ENCODE assay signal across 21 mouse cellular contexts in genomic region chr5:137713454-137713853, GRCm38 (mm10). TPM values are rescaled to one million over a fixed set of nuclear protein-coding genes. Genes with fewer than 3 reads are reported as not detected.
DNase-seq lines count a peak whose midpoint lies in the region; ATAC-seq and TF ChIP-seq lines count a peak whose summit lies in the region.
"Had no signal": no experiment of that assay in that cellular context is flagged by ENCODE, and none has a peak within 500 bp of the region (broad histone marks: within the 10 kb centered on the region; RNA-seq: fewer than 3 reads in every experiment).

No protein-coding gene starts in this region.

- WGBS in stomach, embryonic 15.5 days = 71% methylated on average over 5 of the region's 5 CpGs
- 69% methylated on average over 5 of the region's 5 CpGs for WGBS in stomach, embryonic 16.5 days
- 54% methylated on average over 5 of the region's 5 CpGs for WGBS in stomach, postnatal 0 days
- WGBS in midbrain, embryonic 14.5 days = 81% methylated on average over 5 of the region's 5 CpGs
- WGBS in hindbrain, embryonic 12.5 days = 89% methylated on average over 5 of the region's 5 CpGs

- H3K4me3 ChIP-seq in stomach, embryonic 15.5 days (replicated peaks) = no peak overlapping the region
- no peak overlapping the region for H3K4me3 ChIP-seq in stomach, embryonic 16.5 days (replicated peaks; ENCODE audit: low read length)
- no peak overlapping the region for H3K4me3 ChIP-seq in stomach, postnatal 0 days (ENCODE audit: low read depth, low read length)
- H3K4me3 ChIP-seq in midbrain, embryonic 14.5 days (replicated peaks; ENCODE audit: low read depth, low read length) = no peak overlapping the region
- H3K4me3 ChIP-seq in hindbrain, embryonic 12.5 days = no peak overlapping the region

- no peaks in the 10 kb centered on the region for H3K27me3 ChIP-seq in stomach, embryonic 15.5 days (replicated peaks)
- H3K27me3 ChIP-seq in stomach, embryonic 16.5 days (ENCODE audit: control insufficient read depth, insufficient read depth, low read length) = no peaks in the 10 kb centered on the region
- H3K27me3 ChIP-seq in stomach, postnatal 0 days (ENCODE audit: control insufficient read depth, insufficient read depth, low read length) = no peaks in the 10 kb centered on the region
- no peaks in the 10 kb centered on the region for H3K27me3 ChIP-seq in midbrain, embryonic 14.5 days (ENCODE audit: control insufficient read depth, insufficient read depth, low read length)
- no peaks in the 10 kb centered on the region for H3K27me3 ChIP-seq in hindbrain, embryonic 12.5 days
- H3K27me3 ChIP-seq: CH12.LX, Patski had no signal

- H3K27ac ChIP-seq in stomach, embryonic 15.5 days = 0 out of 2 replicates have a peak overlapping the region, but pooled peaks have one; percentile 28
- peak overlapping the region; percentile 82 for H3K27ac ChIP-seq in stomach, embryonic 16.5 days (ENCODE audit: low read length)
- peak overlapping the region; percentile 78 for H3K27ac ChIP-seq in stomach, postnatal 0 days (replicated peaks)
- H3K27ac ChIP-seq in midbrain, embryonic 14.5 days (replicated peaks; ENCODE audit: low read depth, low read length) = no peak overlapping the region
- H3K27ac ChIP-seq in hindbrain, embryonic 12.5 days = no peak overlapping the region

- peak; percentile 88 for TF ChIP-seq EP300 in stomach, postnatal 0 days (optimal IDR thresholded peaks at IDR 0.05)

- H3K36me3 ChIP-seq in stomach, embryonic 15.5 days = no peaks in the 10 kb centered on the region
- H3K36me3 ChIP-seq in stomach, embryonic 16.5 days (ENCODE audit: control insufficient read depth, insufficient read depth, low read length) = no peaks in the 10 kb centered on the region
- H3K36me3 ChIP-seq in stomach, postnatal 0 days (ENCODE audit: control insufficient read depth, insufficient read depth, low read length) = no peaks in the 10 kb centered on the region
- no peaks in the 10 kb centered on the region for H3K36me3 ChIP-seq in midbrain, embryonic 14.5 days (ENCODE audit: control insufficient read depth, insufficient read depth, low read length)
- H3K36me3 ChIP-seq in hindbrain, embryonic 12.5 days = no peaks in the 10 kb centered on the region
- H3K36me3 ChIP-seq: G1E had no signal

- H3K4me1 ChIP-seq in stomach, embryonic 15.5 days = no peaks in the 10 kb centered on the region; the same call in 1 of the 2 replicates
- H3K4me1 ChIP-seq in stomach, embryonic 16.5 days (ENCODE audit: control insufficient read depth, insufficient read depth, low read length) = no peaks in the 10 kb centered on the region
- no peaks in the 10 kb centered on the region for H3K4me1 ChIP-seq in stomach, postnatal 0 days (replicated peaks; ENCODE audit: control insufficient read depth, insufficient read depth)
- no peaks in the 10 kb centered on the region for H3K4me1 ChIP-seq in midbrain, embryonic 14.5 days (ENCODE audit: control insufficient read depth, insufficient read depth, low read length)
- no peaks in the 10 kb centered on the region for H3K4me1 ChIP-seq in hindbrain, embryonic 12.5 days

- H3K9me3 ChIP-seq in stomach, embryonic 15.5 days = no peaks in the 10 kb centered on the region
- no peaks in the 10 kb centered on the region for H3K9me3 ChIP-seq in stomach, embryonic 16.5 days (replicated peaks; ENCODE audit: control insufficient read depth, low read length)
- H3K9me3 ChIP-seq in stomach, postnatal 0 days (ENCODE audit: control insufficient read depth, low read length) = no peaks in the 10 kb centered on the region
- no peaks in the 10 kb centered on the region for H3K9me3 ChIP-seq in midbrain, embryonic 14.5 days (ENCODE audit: control insufficient read depth, low read length)
- no peaks in the 10 kb centered on the region for H3K9me3 ChIP-seq in hindbrain, embryonic 12.5 days (replicated peaks)
- H3K9me3 ChIP-seq: G1E had no signal

- TF ChIP-seq CTCF in stomach, postnatal 0 days (IDR thresholded peaks at IDR 0.05; ENCODE audit: low read depth) = no peak

- no peak overlapping the region for H3K4me2 ChIP-seq in stomach, embryonic 15.5 days
- no peak overlapping the region for H3K4me2 ChIP-seq in stomach, embryonic 16.5 days (ENCODE audit: low read depth, low read length)
- no peak overlapping the region for H3K4me2 ChIP-seq in stomach, postnatal 0 days (replicated peaks; ENCODE audit: low read depth)
- no peak overlapping the region for H3K4me2 ChIP-seq in midbrain, embryonic 14.5 days (ENCODE audit: low read length)
- no peak overlapping the region for H3K4me2 ChIP-seq in hindbrain, embryonic 12.5 days (replicated peaks)

- DNase-seq in stomach, postnatal 0 days (ENCODE audit: low spot score) = no peak
- no peak for DNase-seq in midbrain, embryonic 14.5 days
- no peak for DNase-seq in heart, adult 11 months
- DNase-seq: adrenal gland, adult 2 months; adrenal gland, adult 8-10 months; adrenal gland, postnatal 10 days; adrenal gland, postnatal 14 days; adrenal gland, postnatal 25 days; adrenal gland, postnatal 36 days; B cell, adult 2 months; cerebellum, adult 11 months; cerebellum, adult 11-12 months; cerebellum, adult 18-20 months had no signal

- H3K9ac ChIP-seq in stomach, embryonic 15.5 days = no peak overlapping the region
- no peak overlapping the region for H3K9ac ChIP-seq in stomach, embryonic 16.5 days (ENCODE audit: low read length)
- no peak overlapping the region for H3K9ac ChIP-seq in stomach, postnatal 0 days (ENCODE audit: low read length)
- no peak overlapping the region for H3K9ac ChIP-seq in midbrain, embryonic 14.5 days (replicated peaks; ENCODE audit: low read length)
- H3K9ac ChIP-seq in hindbrain, embryonic 12.5 days = no peak overlapping the region

- no peak for ATAC-seq in stomach, embryonic 15.5 days (ENCODE audit: insufficient read depth, low FRiP score, low read depth)
- no peak for ATAC-seq in stomach, embryonic 16.5 days (ENCODE audit: insufficient read depth, low FRiP score)
- peak; percentile 66 for ATAC-seq in stomach, postnatal 0 days (ENCODE audit: low FRiP score, low TSS enrichment)
- ATAC-seq in midbrain, embryonic 14.5 days (ENCODE audit: low FRiP score, low TSS enrichment) = no peak
- ATAC-seq in hindbrain, embryonic 12.5 days (ENCODE audit: low FRiP score) = no peak
- ATAC-seq: activated CD4-positive, CD25-positive, alpha-beta regulatory T cell, adult 4 months; CD4-positive, CD25-positive, alpha-beta regulatory T cell, adult 4 months; Patski had no signal

RNA-seq across cellular contexts. Expression of gene Nyap1, which starts 28.0 kb away (rescaled TPM):
- 2.7 and 2.9 TPM in 2 replicates for polyA plus RNA-seq in stomach, embryonic 15.5 days (2015; fragmentation: Nextera tagmentation; extraction: Ambion mirVana)
- polyA plus RNA-seq in stomach, embryonic 16.5 days (2015; fragmentation: Nextera tagmentation; extraction: Ambion mirVana) = 2.7 and 3.1 TPM in 2 replicates
- polyA plus RNA-seq in stomach, postnatal 0 days (2015; fragmentation: Nextera tagmentation; extraction: Ambion mirVana) = 1.0 TPM in 2 replicates
- polyA plus RNA-seq in midbrain, embryonic 14.5 days (2014; fragmentation: Nextera tagmentation; extraction: Ambion mirVana) = 16.2 and 28.8 TPM in 2 replicates
- polyA plus RNA-seq in hindbrain, embryonic 12.5 days (2016; fragmentation: Nextera tagmentation; extraction: Ambion mirVana) = 20.9 and 22.2 TPM in 2 replicates

RNA-seq across cellular contexts. Expression of gene Agfg2, which starts 28.9 kb away (rescaled TPM):
- polyA plus RNA-seq in stomach, embryonic 15.5 days (2015; fragmentation: Nextera tagmentation; extraction: Ambion mirVana) = 18.1 and 23.1 TPM in 2 replicates
- 16.3 and 19.0 TPM in 2 replicates for polyA plus RNA-seq in stomach, embryonic 16.5 days (2015; fragmentation: Nextera tagmentation; extraction: Ambion mirVana)
- polyA plus RNA-seq in stomach, postnatal 0 days (2015; fragmentation: Nextera tagmentation; extraction: Ambion mirVana) = 10.4 and 12.4 TPM in 2 replicates
- polyA plus RNA-seq in midbrain, embryonic 14.5 days (2014; fragmentation: Nextera tagmentation; extraction: Ambion mirVana) = 10.3 and 12.8 TPM in 2 replicates
- polyA plus RNA-seq in hindbrain, embryonic 12.5 days (2016; fragmentation: Nextera tagmentation; extraction: Ambion mirVana) = 21.2 and 22.4 TPM in 2 replicates

RNA-seq across cellular contexts. Expression of gene Tsc22d4, which starts 32.1 kb away (rescaled TPM):
- polyA plus RNA-seq in stomach, embryonic 15.5 days (2015; fragmentation: Nextera tagmentation; extraction: Ambion mirVana) = 130 and 138 TPM in 2 replicates
- 115 and 119 TPM in 2 replicates for polyA plus RNA-seq in stomach, embryonic 16.5 days (2015; fragmentation: Nextera tagmentation; extraction: Ambion mirVana)
- polyA plus RNA-seq in stomach, postnatal 0 days (2015; fragmentation: Nextera tagmentation; extraction: Ambion mirVana) = 100 and 110 TPM in 2 replicates
- polyA plus RNA-seq in midbrain, embryonic 14.5 days (2014; fragmentation: Nextera tagmentation; extraction: Ambion mirVana) = 42.1 and 47.0 TPM in 2 replicates
- polyA plus RNA-seq in hindbrain, embryonic 12.5 days (2016; fragmentation: Nextera tagmentation; extraction: Ambion mirVana) = 81.8 and 82.9 TPM in 2 replicates

Comparison
In these comparisons a context has a peak if more than half of its experiments do, and no peak if none do; other contexts are left out.
1. H3K27ac ChIP-seq: peak in stomach, embryonic 15.5 days (single experiment), stomach, embryonic 16.5 days (single experiment) and stomach, postnatal 0 days (single experiment); none in midbrain, embryonic 14.5 days (single experiment) and hindbrain, embryonic 12.5 days (single experiment).